Mouse (Mus musculus) limb, embryonic 12.5 days (tissue): ENCODE measurements around the gene Slc22a29. TPM values are rescaled to one million over a fixed set of nuclear protein-coding genes. Genes with fewer than 3 reads are reported as not detected.
"Not testable (repeated sequence)": the region's sequence is repeated elsewhere in the genome, so short reads cannot be mapped to it uniquely, and the experiment has no call there.

Experiments
- ATAC-seq: fragments of 200-750 bp; cut with Nextera tagmentation; 2 replicates; pipeline ENCODE4 v1.8.0; 2017; ENCODE audit warnings: low read depth, moderate TSS enrichment; ENCODE audit not compliant: insufficient number of reproducible peaks, insufficient read depth, low FRiP score, low TSS enrichment
- H3K27ac ChIP-seq: fragments of 300-500 bp; sonication (generic); 2 replicates; pipeline ENCODE4 v1.5.1; 2016; ENCODE audit warnings: mild to moderate bottlenecking, moderate library complexity
- H3K27me3 ChIP-seq: fragments of 300-500 bp; sonication (generic); 2 replicates; pipeline ENCODE4 v1.6.1; 2016; ENCODE audit warnings: mild to moderate bottlenecking, moderate library complexity
- H3K36me3 ChIP-seq: fragments of 300-500 bp; sonication (generic); 2 replicates; pipeline ENCODE4 v1.6.1; 2016; ENCODE audit warnings: mild to moderate bottlenecking, moderate library complexity
- H3K4me1 ChIP-seq: fragments of 300-500 bp; sonication (generic); replicated peaks from 2 replicates; pipeline ENCODE4 v1.6.1; 2016
- H3K4me2 ChIP-seq: fragments of 300-500 bp; sonication (generic); 2 replicates; pipeline ENCODE4 v1.6.1; 2016; ENCODE audit warnings: mild to moderate bottlenecking, moderate library complexity
- H3K4me3 ChIP-seq: fragments of 300-500 bp; sonication (generic); replicated peaks from 2 replicates; pipeline ENCODE4 v1.5.1; 2016; ENCODE audit warnings: mild to moderate bottlenecking
- H3K9ac ChIP-seq: fragments of 300-500 bp; sonication (generic); replicated peaks from 2 replicates; pipeline ENCODE4 v1.6.1; 2016; ENCODE audit warnings: mild to moderate bottlenecking, moderate library complexity
- H3K9me3 ChIP-seq: fragments of 300-500 bp; sonication (generic); 2 replicates; pipeline ENCODE4 v1.6.1; 2016; ENCODE audit warnings: mild to moderate bottlenecking, moderate library complexity
- WGBS: fragments of 180-500 bp; shearing (Covaris S2); methylation state at CpG from one replicate; pipeline ENCODE4 v1.1.7; 2016; 5-methylcytosine and 5-hydroxymethylcytosine counted together
- polyA plus RNA-seq: library from polyadenylated mRNA; unstranded; fragments of >200 nt; fragmentation: Nextera tagmentation; extraction: Ambion mirVana; gene quantifications from 2 replicates; pipeline ENCODE4 v1.2.1, GENCODE M21; 2016

The Slc22a29 gene
- polyA plus RNA-seq: not detected in 2 replicates

DNA sequence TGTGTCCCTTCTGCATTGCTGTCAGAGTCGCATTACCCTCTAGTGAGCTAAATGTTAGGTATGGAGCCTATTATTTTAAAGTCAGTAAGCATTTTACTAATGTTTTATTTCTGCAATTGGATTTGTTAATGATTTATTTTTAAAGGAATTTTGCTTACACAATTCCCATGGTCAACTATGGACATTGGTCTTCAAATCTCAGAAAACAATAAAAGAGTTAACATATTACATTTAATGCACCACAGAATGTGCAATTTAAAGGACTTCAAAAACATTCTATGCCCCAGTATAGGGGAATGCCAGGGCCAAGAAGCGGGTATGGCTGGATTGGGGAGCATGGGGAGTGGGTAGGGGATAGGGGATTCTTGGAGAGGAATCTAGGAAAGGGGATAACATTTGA is at the start of gene Slc22a29:
TSS of gene Slc22a29 (minus strand) at position 101 of the 400 bp plus-strand sequence.
- no peak within 1 kb of the TSS for H3K4me2 ChIP-seq
- no peak for ATAC-seq
- 75% methylated on average over 2 of the region's 2 CpGs for WGBS

GRCm38 (mm10) chr19:8265324-8265723 is 46.6 kb upstream of the Slc22a29 start:
- Histone ChIP-seq H3K36me3 (no peaks in the 10 kb centered on the region), H3K9me3 (no peaks in the 10 kb centered on the region), H3K4me1 (no peaks in the 10 kb centered on the region), H3K4me3 (no peak overlapping the region), H3K27me3 (no peaks in the 10 kb centered on the region), H3K4me2 (no peak overlapping the region), H3K9ac (no peak overlapping the region), H3K27ac (no peak overlapping the region)
- no peak for ATAC-seq
- WGBS: 75% methylated on average over 3 of the region's 3 CpGs

More for the DNA sequence above, at the start of gene Slc22a29:
- Histone ChIP-seq H3K9me3 (no peaks in the 10 kb centered on the region), H3K36me3 (no peaks in the 10 kb centered on the region), H3K27ac (no peak within 1 kb of the TSS), H3K9ac (no peak within 1 kb of the TSS), H3K27me3 (no peaks in the 10 kb centered on the region), H3K4me1 (no peaks in the 10 kb centered on the region), H3K4me3 (no peak within 1 kb of the TSS)

DNA sequence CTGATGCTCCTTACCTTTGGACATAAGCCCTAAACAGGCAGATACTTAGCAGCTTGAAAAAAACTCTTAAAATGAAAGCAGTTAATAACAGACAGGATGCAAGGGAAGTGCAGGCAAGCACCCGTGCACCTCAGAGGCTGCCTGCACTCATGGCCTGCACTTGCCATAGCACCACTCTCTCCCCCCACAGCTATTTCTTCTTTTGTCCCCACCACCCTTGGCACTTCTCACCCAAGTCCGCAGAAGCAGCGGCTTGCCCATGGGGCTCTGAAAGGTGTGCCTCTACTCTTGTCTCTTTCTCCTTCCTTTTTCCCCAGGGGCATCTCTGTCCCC is 34.0 kb upstream of the Slc22a29 start:
- peak; percentile 73 for ATAC-seq
- peak overlapping the region; percentile 61 for H3K4me2 ChIP-seq
- H3K4me1 ChIP-seq: no peaks in the 10 kb centered on the region
- peak overlapping the region; percentile 67 for H3K9ac ChIP-seq
- no peaks in the 10 kb centered on the region for H3K36me3 ChIP-seq
- no peaks in the 10 kb centered on the region for H3K9me3 ChIP-seq
- H3K27me3 ChIP-seq: no peaks in the 10 kb centered on the region
- WGBS: 25% methylated on average over 3 of the region's 3 CpGs
- H3K27ac ChIP-seq: peak overlapping the region; percentile 88
- peak overlapping the region; percentile 58 for H3K4me3 ChIP-seq

DNA sequence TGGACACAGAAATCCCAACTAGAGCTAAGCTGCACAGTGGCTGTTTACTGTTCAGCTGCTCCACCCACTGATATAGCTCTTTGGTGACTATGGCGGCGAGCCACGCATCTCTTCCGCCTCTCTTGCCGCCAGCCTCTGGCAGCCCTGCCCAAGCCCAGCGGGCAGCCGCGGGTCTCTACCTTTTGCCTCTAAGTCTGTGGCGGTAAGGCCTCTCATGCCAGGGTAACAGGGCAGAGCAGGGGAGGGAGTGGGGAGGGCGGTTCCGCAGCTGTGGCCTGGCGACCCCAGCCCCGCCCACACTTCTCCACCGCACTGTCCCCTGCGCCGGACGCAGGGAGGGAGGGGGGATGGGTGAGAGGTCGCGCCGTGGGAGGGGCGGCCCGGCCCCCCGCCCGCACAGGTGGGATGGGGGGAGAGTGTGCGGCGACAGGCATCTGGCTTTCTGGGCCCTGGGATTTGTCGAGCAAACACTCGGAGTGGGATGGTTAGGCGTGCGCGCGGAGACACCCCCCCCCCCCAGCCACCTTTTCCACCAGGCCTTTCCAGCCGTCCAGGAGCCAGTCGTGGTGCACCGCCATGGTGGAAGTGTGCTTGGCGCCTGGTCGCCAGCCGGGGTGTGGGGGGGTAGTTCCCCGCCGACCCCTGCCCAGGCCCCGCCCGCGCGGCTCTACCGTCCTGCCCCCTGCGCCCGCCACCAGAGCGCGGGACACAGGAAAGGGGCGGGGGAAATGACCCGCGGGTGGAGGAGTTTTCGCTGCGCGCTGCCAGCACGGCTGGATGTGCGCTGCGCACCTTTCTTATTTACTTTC is 33.4 kb upstream of the Slc22a29 start:
- Histone ChIP-seq H3K4me3 (peak overlapping the region; percentile 58), H3K9me3 (no peaks in the 10 kb centered on the region), H3K36me3 (no peaks in the 10 kb centered on the region), H3K4me1 (no peaks in the 10 kb centered on the region), H3K4me2 (peak overlapping the region; percentile 61), H3K27ac (peak overlapping the region; percentile 88), H3K27me3 (no peaks in the 10 kb centered on the region), H3K9ac (peak overlapping the region; percentile 67)
- peak; percentile 90 for ATAC-seq
- 5% methylated on average over 43 of the region's 58 CpGs for WGBS

GRCm38 (mm10) chr19:8228916-8229315 is 10.2 kb upstream of the Slc22a29 start:
- no peak overlapping the region for H3K9ac ChIP-seq
- H3K4me1 ChIP-seq: no peaks in the 10 kb centered on the region
- no peak overlapping the region for H3K4me2 ChIP-seq
- no peak overlapping the region for H3K27ac ChIP-seq
- H3K36me3 ChIP-seq: no peaks in the 10 kb centered on the region
- H3K27me3 ChIP-seq: no peaks in the 10 kb centered on the region
- no peak overlapping the region for H3K4me3 ChIP-seq
- ATAC-seq: no peak
- no peaks in the 10 kb centered on the region; the same call in 1 of the 2 replicates for H3K9me3 ChIP-seq

DNA sequence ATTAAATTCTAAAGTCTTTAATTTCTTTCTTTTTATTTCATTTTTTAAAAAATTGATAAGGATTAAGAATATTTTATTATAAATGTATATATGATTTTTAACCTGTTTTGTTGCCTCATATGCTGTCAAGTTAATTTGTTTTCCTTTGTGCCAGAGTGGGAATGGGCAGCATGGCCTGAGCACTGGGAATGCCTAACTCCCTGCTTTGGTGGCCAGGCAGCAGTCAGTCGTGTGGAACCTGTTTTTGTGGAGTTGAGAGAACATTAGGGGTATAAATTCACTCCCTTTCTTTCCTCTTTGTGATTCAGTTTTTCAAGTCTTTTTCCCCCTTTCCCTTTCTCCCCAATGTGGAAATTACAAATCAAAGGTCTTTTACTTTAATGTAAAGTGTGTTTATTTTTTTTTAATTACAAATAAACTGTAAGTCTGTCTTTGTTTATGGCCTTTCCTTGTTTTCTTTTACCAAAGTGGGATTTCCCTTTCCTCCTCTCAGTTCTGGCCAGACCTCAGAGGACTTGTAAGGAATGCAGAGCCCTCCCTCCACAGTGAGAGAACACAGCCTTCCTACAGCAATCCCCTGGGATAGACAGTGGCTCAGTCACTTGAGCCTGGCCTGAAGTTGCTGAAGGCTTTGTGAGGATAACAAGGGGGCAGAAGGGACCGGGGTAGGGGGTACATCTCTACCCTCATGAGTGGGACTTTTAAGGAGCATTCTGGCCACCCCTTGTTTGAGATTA is 69.7 kb downstream of the Slc22a29 start:
- no peak for ATAC-seq
- no peak overlapping the region for H3K4me3 ChIP-seq
- no peaks in the 10 kb centered on the region for H3K27me3 ChIP-seq
- WGBS: 49% methylated on average over 2 of the region's 2 CpGs
- no peaks in the 10 kb centered on the region for H3K4me1 ChIP-seq
- H3K27ac ChIP-seq: no peak overlapping the region
- H3K9me3 ChIP-seq: peaks cover 7% of the 10 kb centered on the region
- no peaks in the 10 kb centered on the region for H3K36me3 ChIP-seq
- H3K4me2 ChIP-seq: no peak overlapping the region
- H3K9ac ChIP-seq: no peak overlapping the region

- H3K4me2 ChIP-seq, H3K27me3 ChIP-seq, H3K36me3 ChIP-seq, H3K4me1 ChIP-seq, H3K9me3 ChIP-seq, H3K4me3 ChIP-seq, H3K9ac ChIP-seq, H3K27ac ChIP-seq, ATAC-seq: not testable (repeated sequence)
- WGBS: 94% methylated on average over 2 of the region's 2 CpGs
Measured at GRCm38 (mm10) chr19:8142716-8143115, 76.0 kb downstream of the Slc22a29 start.

- peak; percentile 85 for ATAC-seq
- 47% methylated on average over 14 of the region's 14 CpGs for WGBS
Measured at GRCm38 (mm10) chr19:8134127-8134841, 84.4 kb downstream of the Slc22a29 start.

GRCm38 (mm10) chr19:8131881-8132280 is 86.8 kb downstream of the Slc22a29 start, which contains the start of gene Slc22a28:
TSS of gene Slc22a28 (minus strand) at chr19:8131982.
- H3K27ac ChIP-seq, H3K9me3 ChIP-seq, ATAC-seq, H3K36me3 ChIP-seq, H3K4me2 ChIP-seq, H3K4me3 ChIP-seq, H3K27me3 ChIP-seq, H3K4me1 ChIP-seq, H3K9ac ChIP-seq: not testable (repeated sequence)
- WGBS: 94% methylated on average over 2 of the region's 3 CpGs

More at GRCm38 (mm10) chr19:8134127-8134841, 84.4 kb downstream of the Slc22a29 start:
- H3K4me2 ChIP-seq: peak overlapping the region; percentile 21
- not testable (repeated sequence) for H3K27ac ChIP-seq, H3K4me3 ChIP-seq, H3K27me3 ChIP-seq, H3K4me1 ChIP-seq, H3K9me3 ChIP-seq, H3K36me3 ChIP-seq, H3K9ac ChIP-seq
